Mouse (Mus musculus) MEL (cell line): ENCODE data around the gene Gm42674.

Experiments used
- GATA1 ChIP-seq: IDR thresholded peaks from 2 replicates; pipeline ENCODE4 v1.6.1; 2011; ENCODE audit warnings: low read depth, low read length, improper control_type of control experiment
- POLR2A ChIP-seq, 2 experiments: IDR thresholded peaks; 2 replicates each; pipeline ENCODE4 v1.6.1; 2011 to 2012; ENCODE audit warnings: low read length in 2 of 2, mild to moderate bottlenecking in 2 of 2, control low read depth in 1 of 2, improper control_type of control experiment in 1 of 2, low read depth in 1 of 2, moderate library complexity in 1 of 2; ENCODE audit not compliant: control insufficient read depth in 1 of 2, insufficient read depth in 1 of 2, poor library complexity in 1 of 2

DNA sequence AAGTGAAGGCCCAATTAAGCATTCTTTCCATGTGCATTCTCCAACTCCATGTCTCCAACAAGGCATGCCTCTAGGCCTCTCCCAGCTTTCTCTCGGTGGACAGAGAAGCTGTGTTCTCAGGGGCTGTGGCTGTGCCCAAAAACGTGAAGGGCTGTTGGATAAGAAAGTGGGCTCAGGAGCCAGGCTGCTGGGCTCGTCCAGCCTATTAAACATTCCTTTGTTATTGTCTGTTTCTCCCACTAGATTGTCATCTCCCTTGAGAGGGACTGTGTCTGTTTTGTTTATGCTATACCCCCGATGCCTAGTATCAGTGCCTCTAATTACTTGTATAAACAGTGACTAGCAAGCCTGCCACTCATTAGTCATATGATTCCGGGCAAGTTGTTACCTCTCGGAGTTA lies 4.0 kb upstream of the Gm42674 start:
- no peak for TF ChIP-seq POLR2A (IDR thresholded peaks at IDR 0.05; ENCODE audit: control insufficient read depth in 1 of 2, insufficient read depth in 1 of 2, low read depth in 1 of 2, low read length in 2 of 2, poor library complexity in 1 of 2)
- no peak for TF ChIP-seq GATA1
